Mouse (Mus musculus) brain, embryonic 14.5 days (tissue): ENCODE measurements at regions not wholly inside any gene's neighbourhood (a gene's known extent, or its start where the extent isn't known, plus 50 kb on each side); places are given as distances from the start of the nearest gene placed in this dataset.

ENCODE experiments used
- CTCF ChIP-seq: fragments of 200-500 bp; IDR thresholded peaks from 2 replicates; pipeline ENCODE4 v1.5.1; 2012; ENCODE audit warnings: inconsistent platforms, mild to moderate bottlenecking, moderate library complexity, borderline replicate concordance; ENCODE audit not compliant: insufficient read depth, insufficient read length; ENCODE audit errors: extremely low read depth
- POLR2A ChIP-seq: fragments of 200-500 bp; IDR thresholded peaks from 2 replicates; pipeline ENCODE4 v1.6.1; 2012; ENCODE audit warnings: mild to moderate bottlenecking, inconsistent platforms, borderline replicate concordance; ENCODE audit not compliant: poor library complexity, insufficient read depth, insufficient read length, severe bottlenecking; ENCODE audit errors: extremely low read depth

DNA sequence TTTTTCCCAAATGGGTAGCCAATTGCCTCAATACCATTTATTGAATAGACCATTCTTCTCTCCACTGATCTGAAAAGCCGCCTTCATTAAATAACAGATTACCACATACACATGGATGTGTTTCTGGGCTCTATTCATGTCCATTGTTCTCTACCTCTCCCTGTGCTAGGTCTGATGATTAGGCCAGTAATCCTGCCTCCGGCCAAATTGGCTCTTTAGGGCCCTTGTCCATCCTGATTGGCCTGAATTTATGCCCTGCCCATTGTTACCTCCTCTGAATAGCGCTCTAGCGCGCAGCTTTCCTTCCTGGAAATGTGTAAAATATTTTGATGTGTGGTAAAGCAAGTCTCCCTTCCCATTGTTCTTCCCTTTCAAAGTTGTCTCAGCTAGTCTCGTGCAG is 163.2 kb downstream of the Efnb1 start:
- no peak for TF ChIP-seq CTCF
- no peak for TF ChIP-seq POLR2A
